Mouse (Mus musculus) ovary, postnatal 14 days (tissue): ENCODE data around the gene Slc23a2.

Experiments used
- DNase-seq: peaks from one replicate; pipeline ENCODE4 v3.0.0; 2022; ENCODE audit warnings: low spot score

Slc23a2 gene

GRCm38 (mm10) chr2:132144971-132145691 lies at the start of gene Slc23a2:
TSS of gene Slc23a2 (minus strand) at chr2:132145108.
- peak; percentile 33 for DNase-seq

GRCm38 (mm10) chr2:132190602-132191161 lies 45.8 kb upstream of the Slc23a2 start:
- no peak for DNase-seq

GRCm38 (mm10) chr2:132183874-132184273 lies 39.0 kb upstream of the Slc23a2 start:
- no peak for DNase-seq

- no peak for DNase-seq
Measured at GRCm38 (mm10) chr2:132180463-132181205, 35.7 kb upstream of the Slc23a2 start.

GRCm38 (mm10) chr2:132179371-132179770 lies 34.5 kb upstream of the Slc23a2 start:
- no peak for DNase-seq

- DNase-seq, result no peak
Measured at GRCm38 (mm10) chr2:132177406-132177805, 32.5 kb upstream of the Slc23a2 start.

- no peak for DNase-seq
Measured at GRCm38 (mm10) chr2:132176289-132176848, 31.5 kb upstream of the Slc23a2 start.

- no peak for DNase-seq
Measured at GRCm38 (mm10) chr2:132174048-132174447, 29.1 kb upstream of the Slc23a2 start.

- no peak for DNase-seq
Measured at GRCm38 (mm10) chr2:132171939-132172338, 27.0 kb upstream of the Slc23a2 start.

GRCm38 (mm10) chr2:132169150-132169549 lies 24.2 kb upstream of the Slc23a2 start:
- no peak for DNase-seq

GRCm38 (mm10) chr2:132163626-132164025 lies 18.7 kb upstream of the Slc23a2 start:
- DNase-seq, result no peak

- DNase-seq, result no peak
Measured at GRCm38 (mm10) chr2:132157482-132157881, 12.6 kb upstream of the Slc23a2 start.

- DNase-seq, result no peak
Measured at GRCm38 (mm10) chr2:132152670-132153069, 7.8 kb upstream of the Slc23a2 start.

GRCm38 (mm10) chr2:132151592-132151991 lies 6.7 kb upstream of the Slc23a2 start:
- no peak for DNase-seq

GRCm38 (mm10) chr2:132150926-132151325 lies 6.0 kb upstream of the Slc23a2 start:
- DNase-seq, result no peak

- no peak for DNase-seq
Measured at GRCm38 (mm10) chr2:132146502-132146901, 1.6 kb upstream of the Slc23a2 start.

GRCm38 (mm10) chr2:132143943-132144927 lies 673 bp downstream of the Slc23a2 start:
- no peak for DNase-seq

- DNase-seq, result no peak
Measured at GRCm38 (mm10) chr2:132142606-132143005, 2.3 kb downstream of the Slc23a2 start.

GRCm38 (mm10) chr2:132140536-132140935 lies 4.4 kb downstream of the Slc23a2 start:
- DNase-seq, result no peak

- DNase-seq, result no peak
Measured at GRCm38 (mm10) chr2:132139099-132139498, 5.8 kb downstream of the Slc23a2 start.

- DNase-seq, result no peak
Measured at GRCm38 (mm10) chr2:132135876-132136637, 8.9 kb downstream of the Slc23a2 start.
